Mouse (Mus musculus): ENCODE results near the gene Nova1. TPM values are rescaled to one million over a fixed set of nuclear protein-coding genes. Genes with fewer than 3 reads are reported as not detected.

Nova1 gene
- total RNA-seq, 2 experiments from 2014 or later = 32.7 to 42.1 TPM

DNA sequence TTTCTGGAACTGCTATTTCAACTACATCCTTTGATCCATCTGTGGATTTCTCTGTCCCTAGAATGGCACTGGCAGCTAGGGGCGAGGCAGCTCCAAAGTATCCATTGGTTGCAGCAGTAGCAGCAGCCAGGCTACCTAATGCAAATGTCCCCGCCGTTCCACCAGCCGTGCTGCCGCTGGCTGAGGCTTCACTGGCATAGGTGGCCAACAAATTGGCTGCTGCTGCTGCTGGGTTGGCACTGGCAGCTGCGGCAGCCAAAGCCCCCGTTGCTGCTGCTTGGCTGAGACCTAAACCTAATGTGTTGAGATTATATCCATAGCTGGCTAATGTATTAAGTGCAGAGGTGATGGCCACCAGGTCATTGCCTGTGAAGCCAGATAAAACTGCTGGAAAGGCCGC, 118.5 kb downstream of the Nova1 start:
- no peak for DNase-seq (ENCODE audit: low spot score in 2 of 2)

DNA sequence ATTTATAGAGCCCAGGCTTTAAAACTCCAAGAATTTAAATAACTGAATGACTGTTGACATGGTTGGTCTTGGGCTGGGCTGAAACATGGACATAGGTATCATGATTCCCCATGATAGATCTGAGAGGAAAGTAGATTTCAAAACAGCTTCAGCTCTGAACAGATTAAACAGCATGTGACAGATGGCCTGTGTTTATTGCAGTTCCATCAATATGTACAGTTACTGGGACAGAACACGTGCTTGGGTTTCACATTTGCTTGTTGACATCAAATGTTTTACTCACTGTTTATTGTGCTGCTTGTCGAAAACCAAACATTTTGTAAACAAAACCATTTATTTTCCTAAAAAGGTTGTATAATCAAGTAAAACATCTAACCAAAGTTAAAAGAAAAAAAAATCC, 142.4 kb downstream of the Nova1 start:
- DNase-seq (ENCODE audit: low spot score in 2 of 2) = peak in 1 of 2 experiments; percentile 74

- DNase-seq (ENCODE audit: low spot score in 2 of 2) = peak in 1 of 2 experiments; percentile 10
Observed at GRCm38 (mm10) chr12:46666706-46667105, 152.0 kb downstream of the Nova1 start.

- peak in 1 of 2 experiments; percentile 16 for DNase-seq (ENCODE audit: low spot score in 2 of 2)
Observed at GRCm38 (mm10) chr12:46646139-46646611, 172.6 kb downstream of the Nova1 start.

- DNase-seq (ENCODE audit: low spot score in 2 of 2) = no peak
Observed at GRCm38 (mm10) chr12:46645365-46645962, 173.3 kb downstream of the Nova1 start.
